Comparison of ENCODE assay signal across 16 mouse cellular contexts in genomic region chr3:80839845-80840244, GRCm38 (mm10). TPM values are rescaled to one million over a fixed set of nuclear protein-coding genes. Genes with fewer than 3 reads are reported as not detected.
"Had no signal": no experiment of that assay in that cellular context is flagged by ENCODE, and none has a peak within 500 bp of the region (broad histone marks: within the 10 kb centered on the region; RNA-seq: fewer than 3 reads in every experiment).

No protein-coding gene starts in this region.

- H3K4me3 ChIP-seq: lung, embryonic 15.5 days; megakaryocyte, embryonic 14.5 days; midbrain, embryonic 13.5 days; midbrain, embryonic 15.5 days; neural tube, embryonic 12.5 days; stomach, embryonic 15.5 days had no signal

- H3K27ac ChIP-seq: lung, embryonic 15.5 days; macrophage; midbrain, embryonic 13.5 days; midbrain, embryonic 15.5 days; neural tube, embryonic 12.5 days; stomach, embryonic 15.5 days; stomach, postnatal 0 days had no signal

- H3K36me3 ChIP-seq: lung, embryonic 15.5 days; midbrain, embryonic 13.5 days; midbrain, embryonic 15.5 days; neural tube, embryonic 12.5 days; stomach, embryonic 15.5 days had no signal

- H3K27me3 ChIP-seq: lung, embryonic 15.5 days; megakaryocyte, embryonic 14.5 days; midbrain, embryonic 13.5 days; midbrain, embryonic 15.5 days; neural tube, embryonic 12.5 days; stomach, embryonic 15.5 days had no signal

- H3K9ac ChIP-seq: lung, embryonic 15.5 days; midbrain, embryonic 13.5 days; midbrain, embryonic 15.5 days; neural tube, embryonic 12.5 days; stomach, embryonic 15.5 days had no signal

- H3K4me2 ChIP-seq: lung, embryonic 15.5 days; midbrain, embryonic 11.5 days; midbrain, embryonic 13.5 days; midbrain, embryonic 15.5 days; neural tube, embryonic 12.5 days; stomach, embryonic 15.5 days had no signal

- ATAC-seq: lung, postnatal 0 days; midbrain, embryonic 13.5 days; midbrain, embryonic 15.5 days had no signal

- H3K4me1 ChIP-seq: lung, embryonic 15.5 days; megakaryocyte, embryonic 14.5 days; midbrain, embryonic 13.5 days; midbrain, embryonic 15.5 days; neural tube, embryonic 12.5 days; stomach, embryonic 15.5 days had no signal

- DNase-seq: lung, postnatal 14 days; lung, postnatal 36 days; right cerebral cortex, postnatal 14 days; thymus, adult 2 months; thymus, postnatal 25 days; thymus, postnatal 4 days had no signal

- H3K9me3 ChIP-seq: lung, embryonic 15.5 days; megakaryocyte, embryonic 14.5 days; midbrain, embryonic 13.5 days; midbrain, embryonic 15.5 days; neural tube, embryonic 12.5 days; stomach, embryonic 15.5 days had no signal

RNA-seq across cellular contexts. Expression of gene Gria2, which starts 37.2 kb away (rescaled TPM):
- polyA plus RNA-seq: macrophage had no signal
